Mouse (Mus musculus) MEL (cell line): ENCODE results near the gene Lmbrd1. TPM values are rescaled to one million over a fixed set of nuclear protein-coding genes. Genes with fewer than 3 reads are reported as not detected.

Experiments used
- DNase-seq: peaks from one replicate; pipeline ENCODE4 v3.0.0; 2011; ENCODE audit warnings: low read depth, low spot score
- H3K27ac ChIP-seq: 2 replicates; pipeline ENCODE4 v1.5.1; 2012; ENCODE audit warnings: low read depth, mild to moderate bottlenecking, control low read depth, low read length, moderate library complexity; ENCODE audit not compliant: control insufficient read depth
- H3K27me3 ChIP-seq, 2 experiments: fragments of 150-350 bp in 1 of 2; sonication (generic) in 1 of 2; 2 replicates each; pipeline ENCODE4 v1.6.1; 2012; ENCODE audit warnings: low read length in 2 of 2, mild to moderate bottlenecking in 2 of 2, improper control_type of control experiment in 1 of 2, moderate library complexity in 1 of 2; ENCODE audit not compliant: insufficient read depth in 2 of 2, control insufficient read depth in 1 of 2
- H3K36me3 ChIP-seq, 2 experiments: 2 replicates each; pipeline ENCODE4 v1.6.1; 2012 to 2014; ENCODE audit warnings: low read length in 2 of 2, improper control_type of control experiment in 1 of 2, inconsistent platforms in 1 of 2, mild to moderate bottlenecking in 1 of 2; ENCODE audit not compliant: insufficient read depth in 2 of 2, control insufficient read depth in 1 of 2
- H3K4me1 ChIP-seq, 2 experiments: fragments of 150-350 bp in 1 of 2; sonication (generic) in 1 of 2; 2 replicates each; pipeline ENCODE4 v1.6.1; 2012; ENCODE audit warnings: low read length in 2 of 2, improper control_type of control experiment in 1 of 2, mild to moderate bottlenecking in 1 of 2; ENCODE audit not compliant: insufficient read depth in 2 of 2, control insufficient read depth in 1 of 2
- H3K4me3 ChIP-seq, 2 experiments: fragments of 150-350 bp in 1 of 2; sonication (generic) in 1 of 2; 2 replicates each; pipeline ENCODE4 v1.5.1; 2012; ENCODE audit warnings: low read depth in 2 of 2, low read length in 2 of 2, mild to moderate bottlenecking in 2 of 2, moderate library complexity in 2 of 2, control low read depth in 1 of 2, improper control_type of control experiment in 1 of 2; ENCODE audit not compliant: control insufficient read depth in 1 of 2, insufficient read depth in 1 of 2
- H3K79me2 ChIP-seq: 2 replicates; pipeline ENCODE4 v1.6.1; 2012; ENCODE audit warnings: mild to moderate bottlenecking, low read length, moderate library complexity; ENCODE audit not compliant: control insufficient read depth, poor library complexity, insufficient read depth
- H3K9ac ChIP-seq: 2 replicates; pipeline ENCODE4 v1.6.1; 2012; ENCODE audit warnings: low read depth, mild to moderate bottlenecking, control low read depth, low read length, moderate library complexity; ENCODE audit not compliant: control insufficient read depth, poor library complexity, severe bottlenecking
- H3K9me3 ChIP-seq: fragments of 150-350 bp; sonication (generic); replicated peaks from 2 replicates; pipeline ENCODE4 v1.6.1; 2012; ENCODE audit warnings: mild to moderate bottlenecking, low read length, improper control_type of control experiment, moderate library complexity; ENCODE audit not compliant: insufficient read depth
- CHD1 ChIP-seq: IDR thresholded peaks from 2 replicates; pipeline ENCODE4 v1.6.1; 2012; ENCODE audit warnings: low read depth, mild to moderate bottlenecking, inconsistent platforms, low read length, improper control_type of control experiment
- CHD2 ChIP-seq: IDR thresholded peaks from 2 replicates; pipeline ENCODE4 v1.6.1; 2011; ENCODE audit warnings: low read length, improper control_type of control experiment
- CTCF ChIP-seq, 3 experiments: IDR thresholded peaks in 2 of 3; conservative IDR thresholded peaks in 1 of 3; 2 replicates each; pipeline ENCODE4 v1.5.1; 2011 to 2012; ENCODE audit warnings: low read length in 3 of 3, low read depth in 2 of 3, mild to moderate bottlenecking in 2 of 3, improper control_type of control experiment in 1 of 3, inconsistent platforms in 1 of 3, mixed read lengths in 1 of 3, moderate library complexity in 1 of 3; ENCODE audit not compliant: control insufficient read depth in 1 of 3, insufficient read depth in 1 of 3, poor library complexity in 1 of 3, severe bottlenecking in 1 of 3
- EP300 ChIP-seq, 2 experiments: IDR thresholded peaks; 2 replicates each; pipeline ENCODE4 v1.6.1; 2011; ENCODE audit warnings: improper control_type of control experiment in 2 of 2, low read length in 2 of 2, low read depth in 1 of 2, mild to moderate bottlenecking in 1 of 2
- ETS1 ChIP-seq: IDR thresholded peaks from 2 replicates; pipeline ENCODE4 v1.6.1; 2012; ENCODE audit warnings: low read depth, mild to moderate bottlenecking, inconsistent platforms, low read length, improper control_type of control experiment, moderate library complexity
- GATA1 ChIP-seq: IDR thresholded peaks from 2 replicates; pipeline ENCODE4 v1.6.1; 2011; ENCODE audit warnings: low read depth, low read length, improper control_type of control experiment
- MAFK ChIP-seq: IDR thresholded peaks from 2 replicates; pipeline ENCODE4 v1.6.1; 2011; ENCODE audit warnings: low read depth, mild to moderate bottlenecking, low read length, improper control_type of control experiment, borderline replicate concordance
- MAZ ChIP-seq: IDR thresholded peaks from 2 replicates; pipeline ENCODE4 v1.6.1; 2012; ENCODE audit warnings: low read depth, mild to moderate bottlenecking, inconsistent platforms, low read length, improper control_type of control experiment
- MYC ChIP-seq: IDR thresholded peaks from 2 replicates; pipeline ENCODE4 v1.6.1; 2011; ENCODE audit warnings: low read depth, mild to moderate bottlenecking, low read length, improper control_type of control experiment, moderate library complexity
- POLR2AphosphoS2 ChIP-seq: IDR thresholded peaks from 2 replicates; pipeline ENCODE4 v1.6.1; 2011; ENCODE audit warnings: low read length, improper control_type of control experiment
- POLR2AphosphoS5 ChIP-seq: IDR thresholded peaks from 2 replicates; pipeline ENCODE4 v1.6.1; 2012; ENCODE audit warnings: low read depth, borderline replicate concordance, mild to moderate bottlenecking, inconsistent platforms, low read length, moderate library complexity, mixed read lengths
- RAD21 ChIP-seq: IDR thresholded peaks from 2 replicates; pipeline ENCODE4 v1.6.1; 2011; ENCODE audit warnings: mild to moderate bottlenecking, low read depth, low read length, improper control_type of control experiment
- RCOR1 ChIP-seq: IDR thresholded peaks from 2 replicates; pipeline ENCODE4 v1.6.1; 2012; ENCODE audit warnings: low read depth, mild to moderate bottlenecking, inconsistent platforms, low read length, improper control_type of control experiment
- SMC3 ChIP-seq: IDR thresholded peaks from 2 replicates; pipeline ENCODE4 v1.6.1; 2011; ENCODE audit warnings: low read depth, low read length, improper control_type of control experiment
- TAL1 ChIP-seq: IDR thresholded peaks from 2 replicates; pipeline ENCODE4 v1.6.1; 2012; ENCODE audit warnings: mild to moderate bottlenecking, inconsistent platforms, low read length, moderate library complexity, mixed read lengths
- ZNF384 ChIP-seq: IDR thresholded peaks from 2 replicates; pipeline ENCODE4 v1.6.1; 2012; ENCODE audit warnings: low read depth, mild to moderate bottlenecking, inconsistent platforms, low read length, improper control_type of control experiment
- polyA plus RNA-seq, 2 experiments: library from polyadenylated mRNA; stranded (reverse) in 1 of 2; unstranded in 1 of 2; fragments of >175 nt in 1 of 2; fragments of >200 nt in 1 of 2; gene quantifications; 2 replicates each; pipeline versions ENCODE4 v1.2.1 to v1.2.4; 2012; ENCODE audit warnings: low replicate concordance in 2 of 2, low read depth in 1 of 2; ENCODE audit not compliant: insufficient read length in 2 of 2, insufficient read depth in 1 of 2, missing spikeins in 1 of 2
- total RNA-seq: library from RNA; depleted of rRNA; stranded (reverse); fragments of 300-350 nt; gene quantifications from 2 replicates; pipeline ENCODE4 v1.2.3, GENCODE M21; 2012

The Lmbrd1 gene
- total and polyA plus RNA-seq, 3 experiments, result 17.3 to 24.0 TPM; not detected in 1

GRCm38 (mm10) chr1:24716301-24716700 lies 37.9 kb downstream of the Lmbrd1 start:
- no peak for DNase-seq
- peaks cover 0 to 4% of the 10 kb centered on the region in 2 experiments; a peak in 3 of 4 replicates for H3K36me3 ChIP-seq
- no peak overlapping the region for H3K27ac ChIP-seq
- no peaks in the 10 kb centered on the region for H3K4me1 ChIP-seq
- no peaks in the 10 kb centered on the region for H3K27me3 ChIP-seq
- TF ChIP-seq POLR2AphosphoS5, result no peak
- no peak for TF ChIP-seq RCOR1
- no peak for TF ChIP-seq MAZ
- TF ChIP-seq RAD21, result no peak
- TF ChIP-seq TAL1, result no peak
- no peak for TF ChIP-seq MAFK
- TF ChIP-seq EP300 (IDR thresholded peaks at IDR 0.05; ENCODE audit: low read depth in 1 of 2, low read length in 2 of 2), result no peak
- no peak for TF ChIP-seq POLR2AphosphoS2
- no peak for TF ChIP-seq CHD2
- no peak for TF ChIP-seq ETS1
- TF ChIP-seq ZNF384, result no peak
- TF ChIP-seq CHD1, result no peak
- TF ChIP-seq MYC, result no peak
- no peak overlapping the region for H3K9ac ChIP-seq
- no peaks in the 10 kb centered on the region for H3K79me2 ChIP-seq
- no peaks in the 10 kb centered on the region for H3K9me3 ChIP-seq
- H3K4me3 ChIP-seq, result no peak overlapping the region

- no peaks in the 10 kb centered on the region for H3K9me3 ChIP-seq
- H3K36me3 ChIP-seq, result peaks cover 0 to 4% of the 10 kb centered on the region in 2 experiments; a peak in 3 of 4 replicates
- no peaks in the 10 kb centered on the region for H3K79me2 ChIP-seq
- no peak overlapping the region for H3K27ac ChIP-seq
- no peak overlapping the region for H3K4me3 ChIP-seq
- peak; percentile 34 for DNase-seq
- no peaks in the 10 kb centered on the region for H3K27me3 ChIP-seq
- TF ChIP-seq RAD21, result peak; percentile 49
- TF ChIP-seq GATA1, result no peak
- no peak for TF ChIP-seq POLR2AphosphoS5
- peak in 2 of 3 experiments; percentile 11 to 54; a peak in 3 of 6 replicates for TF ChIP-seq CTCF (IDR thresholded peaks at IDR 0.05 in 2 of 3, conservative IDR thresholded peaks at IDR 0.05 in 1 of 3; ENCODE audit: control insufficient read depth in 1 of 3, insufficient read depth in 1 of 3, low read depth in 2 of 3, low read length in 3 of 3, poor library complexity in 1 of 3, severe bottlenecking in 1 of 3)
- peak; percentile 34 for TF ChIP-seq SMC3
- H3K4me1 ChIP-seq, result no peaks in the 10 kb centered on the region
- no peak overlapping the region for H3K9ac ChIP-seq
Observed at GRCm38 (mm10) chr1:24719621-24720020, 41.2 kb downstream of the Lmbrd1 start.
